Mouse (Mus musculus): ENCODE measurements at regions not wholly inside any gene's neighbourhood (a gene's known extent, or its start where the extent isn't known, plus 50 kb on each side); places are given as distances from the start of the nearest gene placed in this dataset.

DNA sequence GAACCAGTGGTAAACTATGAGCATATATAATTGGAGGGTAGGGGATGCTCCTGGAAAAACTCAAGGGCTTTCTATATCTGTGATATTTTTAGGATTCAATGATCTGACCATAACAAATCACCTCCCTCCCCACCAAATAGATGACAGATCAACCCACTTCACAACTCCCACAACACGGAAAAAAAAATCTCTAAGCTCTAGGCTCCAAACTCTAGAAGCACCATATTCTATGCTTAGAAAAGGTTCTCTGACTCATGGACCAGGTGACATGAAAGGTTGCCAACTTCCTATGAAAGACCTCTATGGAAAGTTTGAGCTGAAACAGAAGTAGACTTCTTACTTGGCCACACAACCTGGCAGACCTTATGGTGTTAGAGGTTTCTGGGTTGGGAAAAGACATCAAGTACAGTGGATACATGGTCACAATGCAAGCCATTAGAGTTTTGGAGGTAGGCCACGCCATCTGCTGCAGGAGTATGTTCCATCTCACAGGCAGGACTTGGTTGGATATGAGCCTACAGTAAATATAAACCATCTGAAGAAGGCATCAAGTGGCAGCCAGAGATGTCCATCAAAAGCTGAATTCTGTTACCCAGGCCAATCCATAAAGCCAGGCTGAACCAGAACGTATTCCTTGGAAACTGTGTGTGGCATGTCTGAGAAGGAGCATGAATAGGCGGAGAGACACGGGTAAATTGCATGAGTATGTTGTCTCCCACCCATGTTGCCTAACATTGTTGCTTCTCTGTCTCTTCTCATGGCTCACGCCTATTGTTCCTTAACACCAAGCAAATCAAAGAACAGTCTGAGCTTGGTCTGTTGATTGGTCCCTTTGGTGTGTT, 257.2 kb downstream of the Gm9195 start:
- H3K4me2 ChIP-seq (ENCODE audit: low read depth): no peak overlapping the region
- no peak for ATAC-seq (ENCODE audit: insufficient read depth, low FRiP score, low TSS enrichment)
- H3K9me3 ChIP-seq (ENCODE audit: control insufficient read depth, low read length): no peaks in the 10 kb centered on the region
- H3K27ac ChIP-seq (ENCODE audit: low read depth, low read length): no peak overlapping the region
- H3K4me3 ChIP-seq (ENCODE audit: low read depth, low read length): no peak overlapping the region
- no peaks in the 10 kb centered on the region for H3K36me3 ChIP-seq (ENCODE audit: control insufficient read depth, insufficient read depth, low read length)
- H3K9ac ChIP-seq (ENCODE audit: low read length): no peak overlapping the region
- 87% methylated on average over 6 of the region's 6 CpGs for WGBS
- H3K27me3 ChIP-seq (ENCODE audit: control insufficient read depth, insufficient read depth, low read length): no peaks in the 10 kb centered on the region
- H3K4me1 ChIP-seq (ENCODE audit: control insufficient read depth, insufficient read depth, low read length): no peaks in the 10 kb centered on the region
- no peak for DNase-seq (ENCODE audit: low spot score)

DNA sequence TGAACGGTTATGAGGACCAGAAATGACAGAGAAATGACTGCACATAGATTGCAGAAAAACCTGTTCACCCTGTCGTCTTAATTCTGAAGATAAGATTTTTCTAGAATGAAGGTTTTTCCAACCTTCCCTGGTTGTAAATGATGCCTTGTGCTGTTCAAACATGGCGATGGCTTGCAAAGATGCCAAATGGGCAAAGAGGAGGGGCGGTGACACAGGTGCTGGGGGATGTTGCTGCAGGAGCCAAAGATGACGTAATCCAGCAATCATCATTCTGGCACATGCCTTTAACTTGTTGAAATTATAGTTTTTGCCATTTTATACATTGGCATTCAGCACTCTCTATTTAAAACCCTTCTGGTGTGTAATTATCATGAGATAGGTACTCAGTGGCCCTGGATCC, 263.8 kb downstream of the Gm9195 start:
- H3K4me2 ChIP-seq (ENCODE audit: low read depth): no peak overlapping the region
- DNase-seq (ENCODE audit: low spot score) (no peak), ATAC-seq (ENCODE audit: insufficient read depth, low FRiP score, low TSS enrichment) (no peak)
- H3K9me3 ChIP-seq (ENCODE audit: control insufficient read depth, low read length): no peaks in the 10 kb centered on the region
- no peak overlapping the region for H3K4me3 ChIP-seq (ENCODE audit: low read depth, low read length)
- H3K27ac ChIP-seq (ENCODE audit: low read depth, low read length): no peak overlapping the region
- H3K36me3 ChIP-seq (ENCODE audit: control insufficient read depth, insufficient read depth, low read length): no peaks in the 10 kb centered on the region
- H3K4me1 ChIP-seq (ENCODE audit: control insufficient read depth, insufficient read depth, low read length): no peaks in the 10 kb centered on the region
- no peak overlapping the region for H3K9ac ChIP-seq (ENCODE audit: low read length)
- H3K27me3 ChIP-seq (ENCODE audit: control insufficient read depth, insufficient read depth, low read length): no peaks in the 10 kb centered on the region
- 80% methylated on average over 5 of the region's 5 CpGs for WGBS

DNA sequence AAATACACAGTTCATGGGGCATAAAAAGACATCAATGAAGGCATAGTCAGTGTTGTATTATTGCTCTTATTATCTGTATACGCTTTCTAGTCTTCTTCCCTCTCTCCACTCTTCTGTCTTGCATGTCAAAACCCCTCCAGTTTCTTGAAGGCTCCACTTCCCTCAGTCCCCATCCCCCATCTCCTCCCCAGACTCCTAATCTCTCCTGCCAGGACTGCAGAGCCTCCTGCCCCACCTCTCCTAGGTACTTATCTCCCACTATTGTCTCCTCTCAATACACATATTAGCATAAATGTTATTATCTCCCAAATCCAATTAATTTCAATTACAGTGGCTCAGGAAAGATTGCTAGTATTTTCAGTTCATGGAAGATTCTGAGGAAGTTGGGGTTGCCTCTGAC, 264.2 kb downstream of the Gm9195 start:
- Histone ChIP-seq H3K4me3 (ENCODE audit: low read depth, low read length) (no peak overlapping the region), H3K4me1 (ENCODE audit: control insufficient read depth, insufficient read depth, low read length) (no peaks in the 10 kb centered on the region), H3K27ac (ENCODE audit: low read depth, low read length) (no peak overlapping the region), H3K9ac (ENCODE audit: low read length) (no peak overlapping the region), H3K9me3 (ENCODE audit: control insufficient read depth, low read length) (no peaks in the 10 kb centered on the region), H3K27me3 (ENCODE audit: control insufficient read depth, insufficient read depth, low read length) (no peaks in the 10 kb centered on the region), H3K36me3 (ENCODE audit: control insufficient read depth, insufficient read depth, low read length) (no peaks in the 10 kb centered on the region), H3K4me2 (ENCODE audit: low read depth) (no peak overlapping the region)
- DNase-seq (ENCODE audit: low spot score) (no peak), ATAC-seq (ENCODE audit: insufficient read depth, low FRiP score, low TSS enrichment) (no peak)
- 88% methylated on average over 1 of the region's 1 CpGs for WGBS

DNA sequence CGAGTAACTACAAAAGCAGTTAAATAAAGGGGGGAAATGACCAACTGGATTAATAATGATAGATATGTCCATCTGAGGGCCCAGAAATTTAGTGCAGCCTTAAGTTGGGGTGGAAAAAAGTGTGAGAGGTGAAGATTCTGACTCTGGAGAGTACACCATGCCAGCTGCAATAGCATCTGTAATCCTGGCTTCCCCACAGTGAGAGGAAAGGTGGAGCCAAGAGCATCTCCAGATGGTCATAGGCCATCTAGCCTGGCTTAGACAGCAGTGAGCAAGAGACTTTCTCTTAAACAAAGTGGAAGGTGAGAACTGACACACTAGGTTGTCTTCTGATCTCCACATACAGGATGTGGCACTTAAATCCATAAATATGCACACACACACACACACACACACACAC, 264.7 kb downstream of the Gm9195 start:
- H3K4me1 ChIP-seq (ENCODE audit: control insufficient read depth, insufficient read depth, low read length): no peaks in the 10 kb centered on the region
- H3K36me3 ChIP-seq (ENCODE audit: control insufficient read depth, insufficient read depth, low read length): no peaks in the 10 kb centered on the region
- 84% methylated on average over 1 of the region's 1 CpGs for WGBS
- H3K4me3 ChIP-seq (ENCODE audit: low read depth, low read length): no peak overlapping the region
- H3K4me2 ChIP-seq (ENCODE audit: low read depth): no peak overlapping the region
- H3K27me3 ChIP-seq (ENCODE audit: control insufficient read depth, insufficient read depth, low read length): no peaks in the 10 kb centered on the region
- ATAC-seq (ENCODE audit: insufficient read depth, low FRiP score, low TSS enrichment) (no peak), DNase-seq (ENCODE audit: low spot score) (no peak)
- no peak overlapping the region for H3K27ac ChIP-seq (ENCODE audit: low read depth, low read length)
- no peak overlapping the region for H3K9ac ChIP-seq (ENCODE audit: low read length)
- H3K9me3 ChIP-seq (ENCODE audit: control insufficient read depth, low read length): no peaks in the 10 kb centered on the region

DNA sequence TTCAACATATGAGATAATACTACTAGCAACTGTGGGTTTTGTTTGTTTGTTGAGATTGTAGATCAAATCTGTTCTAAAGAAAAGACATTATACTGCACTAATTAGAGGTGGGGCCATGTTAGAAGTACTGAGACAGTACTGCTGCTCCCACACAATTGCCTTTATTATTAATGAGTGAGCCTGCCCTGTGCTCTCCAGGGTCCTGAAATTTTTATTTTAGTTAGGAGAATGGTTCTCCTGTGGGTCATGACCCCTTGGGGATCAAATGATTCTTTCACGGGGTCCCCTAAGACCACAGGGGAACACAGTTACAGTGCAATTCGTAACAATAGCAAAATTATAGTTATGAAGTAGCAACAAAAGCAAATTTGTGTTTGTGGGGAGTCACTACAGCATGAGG, 268.8 kb downstream of the Gm9195 start:
- Histone ChIP-seq H3K9me3 (ENCODE audit: control insufficient read depth, low read length) (no peaks in the 10 kb centered on the region), H3K27ac (ENCODE audit: low read depth, low read length) (no peak overlapping the region), H3K4me2 (ENCODE audit: low read depth) (no peak overlapping the region), H3K9ac (ENCODE audit: low read length) (no peak overlapping the region), H3K4me3 (ENCODE audit: low read depth, low read length) (no peak overlapping the region), H3K4me1 (ENCODE audit: control insufficient read depth, insufficient read depth, low read length) (no peaks in the 10 kb centered on the region), H3K36me3 (ENCODE audit: control insufficient read depth, insufficient read depth, low read length) (no peaks in the 10 kb centered on the region), H3K27me3 (ENCODE audit: control insufficient read depth, insufficient read depth, low read length) (no peaks in the 10 kb centered on the region)
- DNase-seq (ENCODE audit: low spot score): no peak
- ATAC-seq (ENCODE audit: insufficient read depth, low FRiP score, low TSS enrichment): no peak
- 55% methylated on average over 2 of the region's 2 CpGs for WGBS

DNA sequence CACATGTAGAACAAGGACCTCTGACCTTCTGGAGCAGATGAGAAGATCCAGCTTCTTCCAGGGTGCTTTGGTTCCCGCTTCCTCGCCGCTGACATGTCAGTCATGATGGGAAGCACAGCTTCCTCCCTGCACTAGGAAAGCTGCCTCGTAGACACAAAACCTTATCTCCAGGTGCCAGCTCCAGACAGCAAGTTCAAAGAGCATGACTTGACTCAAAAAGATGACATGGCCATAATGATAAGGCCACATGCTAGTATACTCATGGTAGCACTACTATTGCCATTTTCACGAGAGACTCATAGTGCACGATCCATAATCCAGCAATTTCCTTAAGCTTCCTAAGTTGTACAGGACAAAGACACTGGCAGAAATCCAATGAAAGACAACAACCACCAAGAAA, 272.1 kb downstream of the Gm9195 start:
- H3K4me3 ChIP-seq (ENCODE audit: low read depth, low read length): no peak overlapping the region
- 92% methylated on average over 6 of the region's 6 CpGs for WGBS
- H3K4me2 ChIP-seq (ENCODE audit: low read depth): no peak overlapping the region
- no peak for ATAC-seq (ENCODE audit: insufficient read depth, low FRiP score, low TSS enrichment)
- no peak overlapping the region for H3K27ac ChIP-seq (ENCODE audit: low read depth, low read length)
- DNase-seq (ENCODE audit: low spot score): no peak
- H3K9me3 ChIP-seq (ENCODE audit: control insufficient read depth, low read length): no peaks in the 10 kb centered on the region
- no peak overlapping the region for H3K9ac ChIP-seq (ENCODE audit: low read length)
- no peaks in the 10 kb centered on the region for H3K27me3 ChIP-seq (ENCODE audit: control insufficient read depth, insufficient read depth, low read length)
- no peaks in the 10 kb centered on the region for H3K36me3 ChIP-seq (ENCODE audit: control insufficient read depth, insufficient read depth, low read length)
- no peaks in the 10 kb centered on the region for H3K4me1 ChIP-seq (ENCODE audit: control insufficient read depth, insufficient read depth, low read length)

DNA sequence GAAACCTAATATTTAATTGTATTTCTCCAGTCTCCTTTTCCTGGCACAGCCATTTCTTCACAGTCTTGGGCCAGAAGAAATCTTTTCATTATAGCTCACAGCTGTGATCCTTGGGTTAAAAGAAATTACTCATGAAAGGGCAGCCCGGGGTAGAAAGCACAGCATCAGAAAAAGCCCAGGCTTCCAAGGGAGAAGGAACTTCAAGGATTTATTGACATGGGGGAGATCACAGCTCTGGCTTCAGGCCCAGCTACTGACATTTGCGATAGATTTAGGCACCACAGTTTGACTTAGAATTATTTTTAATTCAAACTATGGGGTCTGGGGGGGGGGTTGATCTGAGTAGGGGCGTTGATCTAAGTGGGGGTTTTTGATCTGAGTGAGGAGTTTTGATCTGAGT, 291.3 kb downstream of the Gm9195 start:
- Histone ChIP-seq H3K9me3 (ENCODE audit: control insufficient read depth, low read length) (no peaks in the 10 kb centered on the region), H3K27me3 (ENCODE audit: control insufficient read depth, insufficient read depth, low read length) (no peaks in the 10 kb centered on the region), H3K4me1 (ENCODE audit: control insufficient read depth, insufficient read depth, low read length) (no peaks in the 10 kb centered on the region), H3K9ac (ENCODE audit: low read length) (no peak overlapping the region), H3K27ac (ENCODE audit: low read depth, low read length) (no peak overlapping the region), H3K4me2 (ENCODE audit: low read depth) (no peak overlapping the region), H3K4me3 (ENCODE audit: low read depth, low read length) (no peak overlapping the region), H3K36me3 (ENCODE audit: control insufficient read depth, insufficient read depth, low read length) (no peaks in the 10 kb centered on the region)
- DNase-seq (ENCODE audit: low spot score): no peak
- ATAC-seq (ENCODE audit: insufficient read depth, low FRiP score, low TSS enrichment): no peak
- WGBS: 68% methylated on average over 3 of the region's 3 CpGs

DNA sequence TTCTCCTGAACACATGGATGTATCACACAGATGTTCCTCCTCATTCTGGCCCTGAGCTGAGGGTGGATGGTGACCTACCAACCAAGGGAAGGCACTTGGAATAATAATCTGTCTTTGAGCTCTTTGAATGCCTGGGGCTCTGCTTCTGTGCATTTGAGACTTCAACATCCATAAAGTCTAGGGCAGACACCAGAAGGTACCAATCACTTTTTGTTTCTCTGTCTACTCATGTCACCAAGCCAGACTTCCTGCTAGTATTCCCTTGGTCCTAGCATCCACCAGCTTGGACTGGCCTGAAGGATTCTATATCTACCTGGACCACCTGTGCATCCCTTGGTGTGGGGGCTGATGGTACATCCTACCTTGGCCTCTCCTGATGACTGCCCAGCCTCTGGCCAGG, 291.7 kb downstream of the Gm9195 start:
- Histone ChIP-seq H3K4me3 (ENCODE audit: low read depth, low read length) (no peak overlapping the region), H3K9ac (ENCODE audit: low read length) (no peak overlapping the region), H3K9me3 (ENCODE audit: control insufficient read depth, low read length) (no peaks in the 10 kb centered on the region), H3K36me3 (ENCODE audit: control insufficient read depth, insufficient read depth, low read length) (no peaks in the 10 kb centered on the region), H3K27ac (ENCODE audit: low read depth, low read length) (no peak overlapping the region), H3K4me1 (ENCODE audit: control insufficient read depth, insufficient read depth, low read length) (no peaks in the 10 kb centered on the region), H3K4me2 (ENCODE audit: low read depth) (no peak overlapping the region), H3K27me3 (ENCODE audit: control insufficient read depth, insufficient read depth, low read length) (no peaks in the 10 kb centered on the region)
- DNase-seq (ENCODE audit: low spot score) (no peak), ATAC-seq (ENCODE audit: insufficient read depth, low FRiP score, low TSS enrichment) (no peak)

DNA sequence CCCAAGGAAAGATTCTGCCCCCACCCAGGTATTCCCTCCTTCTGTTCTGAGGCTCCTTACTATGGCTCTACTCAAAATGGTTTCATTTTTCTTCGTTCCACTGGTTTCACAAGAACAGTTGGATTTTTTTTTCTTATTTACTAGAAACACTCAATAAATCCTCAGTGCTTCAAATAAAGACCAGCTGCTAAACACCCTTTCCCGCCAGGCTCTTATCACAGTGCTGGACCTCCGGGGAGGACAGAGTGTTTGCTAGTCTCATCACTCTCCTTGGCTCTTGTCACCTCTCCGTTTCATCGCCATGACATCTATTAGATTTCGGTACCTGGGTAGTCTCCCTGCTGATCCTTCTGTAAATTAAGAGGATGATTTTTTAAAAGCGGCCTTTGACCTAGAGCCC, 293.7 kb downstream of the Gm9195 start:
- H3K27ac ChIP-seq (ENCODE audit: low read depth, low read length): no peak overlapping the region
- no peak overlapping the region for H3K9ac ChIP-seq (ENCODE audit: low read length)
- H3K36me3 ChIP-seq (ENCODE audit: control insufficient read depth, insufficient read depth, low read length): no peaks in the 10 kb centered on the region
- no peak for DNase-seq (ENCODE audit: low spot score)
- H3K4me3 ChIP-seq (ENCODE audit: low read depth, low read length): no peak overlapping the region
- H3K9me3 ChIP-seq (ENCODE audit: control insufficient read depth, low read length): no peaks in the 10 kb centered on the region
- H3K4me1 ChIP-seq (ENCODE audit: control insufficient read depth, insufficient read depth, low read length): no peaks in the 10 kb centered on the region
- 53% methylated on average over 7 of the region's 7 CpGs for WGBS
- no peaks in the 10 kb centered on the region for H3K27me3 ChIP-seq (ENCODE audit: control insufficient read depth, insufficient read depth, low read length)
- H3K4me2 ChIP-seq (ENCODE audit: low read depth): no peak overlapping the region
- ATAC-seq (ENCODE audit: insufficient read depth, low FRiP score, low TSS enrichment): no peak

Measured in neural tube, embryonic 11.5 days (tissue).